Mouse (Mus musculus): Measurements from ENCODE around the gene Eif4g3. TPM values are rescaled to one million over a fixed set of nuclear protein-coding genes. Genes with fewer than 3 reads are reported as not detected.

Eif4g3 gene
- polyA plus RNA-seq, 1 experiment from 2014 or later, result 41.9 TPM

- 75% methylated on average over 4 of the region's 4 CpGs for whole genome bisulfite sequencing
- Histone ChIP-seq H3K27ac (replicated peaks) (no peak overlapping the region), H3K9me3 (no peaks in the 10 kb centered on the region), H3K4me1 (no peaks in the 10 kb centered on the region), H3K27me3 (replicated peaks; ENCODE audit: low read depth, poor library complexity, severe bottlenecking) (no peaks in the 10 kb centered on the region), H3K36me3 (replicated peaks) (peaks cover 72% of the 10 kb centered on the region), H3K4me3 (no peak overlapping the region)
- no peak for DNase-seq (ENCODE audit: low spot score)
These were observed 144.5 kb downstream of the Eif4g3 start for GRCm38 (mm10) chr4:138137336-138137735.

GRCm38 (mm10) chr4:138137804-138138203, 145.0 kb downstream of the Eif4g3 start:
- Histone ChIP-seq H3K27me3 (replicated peaks; ENCODE audit: low read depth, poor library complexity, severe bottlenecking) (no peaks in the 10 kb centered on the region), H3K9me3 (no peaks in the 10 kb centered on the region), H3K4me3 (no peak overlapping the region), H3K4me1 (no peaks in the 10 kb centered on the region), H3K36me3 (replicated peaks) (peaks cover 71% of the 10 kb centered on the region), H3K27ac (replicated peaks) (no peak overlapping the region)
- 93% methylated on average over 17 of the region's 17 CpGs for WGBS
- DNase-seq (ENCODE audit: low spot score), result no peak

DNA sequence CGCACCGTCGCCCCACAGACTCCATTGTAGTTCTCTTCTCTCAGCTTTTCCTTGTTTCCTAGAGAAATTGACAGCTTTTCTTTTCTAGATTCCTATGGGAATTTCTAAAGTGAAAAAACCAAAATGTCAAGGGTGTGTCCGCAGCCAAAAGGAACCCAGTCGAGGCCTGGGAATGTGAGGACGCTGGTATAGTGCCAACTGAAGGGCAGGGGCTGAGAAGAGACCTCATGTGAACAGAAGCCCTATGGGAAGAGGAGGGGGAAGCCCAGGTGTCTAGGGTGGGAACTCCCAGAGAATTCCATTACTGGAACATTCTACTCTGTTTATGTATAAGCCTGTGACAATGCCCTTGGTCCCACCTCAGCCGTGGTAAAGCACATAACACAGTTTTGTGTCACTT, 145.4 kb downstream of the Eif4g3 start:
- peaks cover 67% of the 10 kb centered on the region for H3K36me3 ChIP-seq (replicated peaks)
- H3K9me3 ChIP-seq, result no peaks in the 10 kb centered on the region
- DNase-seq (ENCODE audit: low spot score), result no peak
- no peak overlapping the region for H3K27ac ChIP-seq (replicated peaks)
- no peaks in the 10 kb centered on the region for H3K27me3 ChIP-seq (replicated peaks; ENCODE audit: low read depth, poor library complexity, severe bottlenecking)
- H3K4me1 ChIP-seq, result no peaks in the 10 kb centered on the region
- 94% methylated on average over 7 of the region's 7 CpGs for WGBS
- no peak overlapping the region for H3K4me3 ChIP-seq

DNA sequence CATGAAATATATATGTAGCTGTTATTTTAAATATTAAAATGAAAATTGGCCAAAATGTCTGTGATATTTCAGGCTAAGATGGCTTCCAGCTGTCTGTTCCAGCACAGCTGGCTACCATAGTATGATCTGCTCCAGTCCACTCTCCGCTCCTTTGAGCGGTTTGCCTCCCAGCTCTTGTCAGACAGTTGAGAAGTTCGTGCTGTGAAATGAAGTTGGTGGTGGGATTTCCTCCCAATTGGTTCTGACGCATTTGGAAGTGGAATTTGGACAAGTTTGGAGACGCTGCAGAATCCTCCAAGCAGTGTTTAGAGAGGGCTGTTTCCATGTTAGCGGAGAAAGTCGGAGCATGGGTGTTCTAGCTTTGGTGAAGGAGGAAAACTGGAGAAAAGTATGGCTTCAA, 148.5 kb downstream of the Eif4g3 start:
- DNase-seq (ENCODE audit: low spot score), result no peak
- whole genome bisulfite sequencing, result 92% methylated on average over 7 of the region's 7 CpGs
- peaks cover 61% of the 10 kb centered on the region for H3K36me3 ChIP-seq (replicated peaks)
- no peaks in the 10 kb centered on the region for H3K27me3 ChIP-seq (replicated peaks; ENCODE audit: low read depth, poor library complexity, severe bottlenecking)
- no peak overlapping the region for H3K27ac ChIP-seq (replicated peaks)
- H3K4me1 ChIP-seq, result no peaks in the 10 kb centered on the region
- H3K9me3 ChIP-seq, result no peaks in the 10 kb centered on the region
- no peak overlapping the region for H3K4me3 ChIP-seq

GRCm38 (mm10) chr4:138147176-138147575, 154.4 kb downstream of the Eif4g3 start:
- no peaks in the 10 kb centered on the region for H3K4me1 ChIP-seq
- H3K36me3 ChIP-seq (replicated peaks), result peaks cover 67% of the 10 kb centered on the region
- no peaks in the 10 kb centered on the region for H3K9me3 ChIP-seq
- no peak overlapping the region for H3K4me3 ChIP-seq
- DNase-seq (ENCODE audit: low spot score), result no peak
- H3K27ac ChIP-seq (replicated peaks), result no peak overlapping the region
- 94% methylated on average over 8 of the region's 8 CpGs for WGBS
- H3K27me3 ChIP-seq (replicated peaks; ENCODE audit: low read depth, poor library complexity, severe bottlenecking), result no peaks in the 10 kb centered on the region

GRCm38 (mm10) chr4:138149977-138150376, 157.2 kb downstream of the Eif4g3 start:
- Histone ChIP-seq H3K9me3 (no peaks in the 10 kb centered on the region), H3K4me1 (no peaks in the 10 kb centered on the region), H3K36me3 (replicated peaks) (peaks cover 78% of the 10 kb centered on the region), H3K27me3 (replicated peaks; ENCODE audit: low read depth, poor library complexity, severe bottlenecking) (no peaks in the 10 kb centered on the region), H3K4me3 (no peak overlapping the region), H3K27ac (replicated peaks) (no peak overlapping the region)
- 91% methylated on average over 4 of the region's 4 CpGs for WGBS
- DNase-seq (ENCODE audit: low spot score), result no peak

- H3K9me3 ChIP-seq, result no peaks in the 10 kb centered on the region
- H3K27ac ChIP-seq (replicated peaks), result no peak overlapping the region
- WGBS, result 93% methylated on average over 9 of the region's 9 CpGs
- no peak overlapping the region for H3K4me3 ChIP-seq
- DNase-seq (ENCODE audit: low spot score), result no peak
- peaks cover 77% of the 10 kb centered on the region for H3K36me3 ChIP-seq (replicated peaks)
- H3K27me3 ChIP-seq (replicated peaks; ENCODE audit: low read depth, poor library complexity, severe bottlenecking), result no peaks in the 10 kb centered on the region
- H3K4me1 ChIP-seq, result no peaks in the 10 kb centered on the region
These were observed 158.4 kb downstream of the Eif4g3 start for GRCm38 (mm10) chr4:138151226-138151625.

- no peaks in the 10 kb centered on the region for H3K9me3 ChIP-seq
- H3K36me3 ChIP-seq (replicated peaks), result peaks cover 92% of the 10 kb centered on the region
- WGBS, result 50% methylated on average over 3 of the region's 3 CpGs
- no peak overlapping the region for H3K4me3 ChIP-seq
- DNase-seq (ENCODE audit: low spot score), result peak; percentile 38
- H3K4me1 ChIP-seq, result no peaks in the 10 kb centered on the region
- H3K27ac ChIP-seq (replicated peaks), result no peak overlapping the region
- no peaks in the 10 kb centered on the region for H3K27me3 ChIP-seq (replicated peaks; ENCODE audit: low read depth, poor library complexity, severe bottlenecking)
These were observed 161.2 kb downstream of the Eif4g3 start for GRCm38 (mm10) chr4:138153980-138154379.

DNA sequence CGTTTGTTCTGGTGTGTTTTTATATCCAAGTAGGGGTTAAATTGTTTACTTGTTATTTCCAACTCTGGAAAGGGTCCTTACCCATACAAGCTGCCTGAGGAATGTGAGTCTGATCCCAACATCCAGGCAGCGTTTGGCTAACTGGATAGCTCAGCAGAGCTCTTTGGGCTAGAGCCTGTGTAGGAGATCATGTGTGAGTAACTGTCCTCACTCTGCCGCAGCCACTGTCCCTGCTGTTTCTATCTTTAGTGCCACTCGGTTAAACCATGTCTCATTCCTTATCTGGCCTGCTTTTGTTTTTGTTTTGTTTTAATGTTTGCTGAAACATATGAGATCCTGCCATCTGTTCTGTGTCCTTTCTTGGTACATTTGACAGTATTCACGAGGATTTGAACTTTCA, 168.1 kb downstream of the Eif4g3 start:
- no peaks in the 10 kb centered on the region for H3K4me1 ChIP-seq
- H3K27me3 ChIP-seq (replicated peaks; ENCODE audit: low read depth, poor library complexity, severe bottlenecking), result no peaks in the 10 kb centered on the region
- H3K36me3 ChIP-seq (replicated peaks), result peaks cover 98% of the 10 kb centered on the region
- no peak overlapping the region for H3K4me3 ChIP-seq
- no peaks in the 10 kb centered on the region for H3K9me3 ChIP-seq
- WGBS, result 82% methylated on average over 5 of the region's 5 CpGs
- DNase-seq (ENCODE audit: low spot score), result no peak
- H3K27ac ChIP-seq (replicated peaks), result no peak overlapping the region

- WGBS, result 86% methylated on average over 3 of the region's 3 CpGs
- no peaks in the 10 kb centered on the region for H3K4me1 ChIP-seq
- H3K36me3 ChIP-seq (replicated peaks), result peaks cover 98% of the 10 kb centered on the region
- no peaks in the 10 kb centered on the region for H3K27me3 ChIP-seq (replicated peaks; ENCODE audit: low read depth, poor library complexity, severe bottlenecking)
- no peak overlapping the region for H3K27ac ChIP-seq (replicated peaks)
- no peak for DNase-seq (ENCODE audit: low spot score)
- no peaks in the 10 kb centered on the region for H3K9me3 ChIP-seq
- H3K4me3 ChIP-seq, result no peak overlapping the region
These were observed 168.7 kb downstream of the Eif4g3 start for GRCm38 (mm10) chr4:138161550-138161949.

- peaks cover 98% of the 10 kb centered on the region for H3K36me3 ChIP-seq (replicated peaks)
- no peak for DNase-seq (ENCODE audit: low spot score)
- H3K27ac ChIP-seq (replicated peaks), result no peak overlapping the region
- H3K27me3 ChIP-seq (replicated peaks; ENCODE audit: low read depth, poor library complexity, severe bottlenecking), result no peaks in the 10 kb centered on the region
- H3K4me3 ChIP-seq, result no peak overlapping the region
- 69% methylated on average over 2 of the region's 2 CpGs for WGBS
- H3K9me3 ChIP-seq, result no peaks in the 10 kb centered on the region
- no peaks in the 10 kb centered on the region for H3K4me1 ChIP-seq
These were observed 171.0 kb downstream of the Eif4g3 start for GRCm38 (mm10) chr4:138163836-138164235.

DNA sequence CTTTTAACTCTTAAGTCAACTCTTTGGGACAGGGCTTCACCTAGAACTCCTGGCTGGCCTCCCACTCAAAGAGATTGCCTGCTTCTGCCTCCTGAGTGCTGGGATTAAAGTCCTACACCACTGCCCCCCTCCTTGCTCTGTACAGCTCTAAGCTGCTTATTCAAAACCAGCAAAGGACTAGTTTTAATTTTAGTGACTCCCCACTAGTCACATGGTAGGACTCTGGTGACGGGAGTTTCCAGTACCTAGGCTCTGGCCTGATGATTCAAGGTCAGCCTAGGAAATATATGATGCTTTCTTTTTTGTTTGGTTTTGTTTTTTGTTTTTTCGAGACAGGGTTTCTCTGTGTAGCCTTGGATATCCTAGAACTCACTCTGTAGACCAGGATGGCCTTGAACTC, 172.0 kb downstream of the Eif4g3 start:
- no peak overlapping the region for H3K27ac ChIP-seq (replicated peaks)
- H3K4me3 ChIP-seq, result no peak overlapping the region
- WGBS, result 93% methylated on average over 2 of the region's 2 CpGs
- H3K9me3 ChIP-seq, result no peaks in the 10 kb centered on the region
- H3K27me3 ChIP-seq (replicated peaks; ENCODE audit: low read depth, poor library complexity, severe bottlenecking), result no peaks in the 10 kb centered on the region
- H3K36me3 ChIP-seq (replicated peaks), result peaks cover 99% of the 10 kb centered on the region
- H3K4me1 ChIP-seq, result no peaks in the 10 kb centered on the region
- DNase-seq (ENCODE audit: low spot score), result no peak

DNA sequence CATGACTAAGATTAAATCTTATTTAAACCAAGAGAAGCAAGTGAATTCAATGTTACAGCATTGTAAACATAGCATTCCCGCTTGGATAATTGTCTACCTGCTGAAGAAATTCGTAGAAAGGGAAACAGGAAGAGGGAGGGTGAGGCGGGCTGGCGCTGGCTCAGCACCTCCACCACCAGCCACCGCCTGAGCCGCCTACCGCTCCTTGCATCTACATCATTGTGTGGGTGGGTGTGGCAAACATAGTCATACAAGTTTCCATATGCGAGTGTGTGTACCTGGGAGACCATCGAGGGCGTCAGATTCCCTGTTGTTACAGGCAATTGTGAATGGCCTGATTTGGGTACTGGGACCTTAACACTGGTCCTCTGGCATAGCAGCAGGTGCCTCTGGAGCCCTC, 173.7 kb downstream of the Eif4g3 start:
- no peak overlapping the region for H3K4me3 ChIP-seq
- H3K9me3 ChIP-seq, result no peaks in the 10 kb centered on the region
- H3K36me3 ChIP-seq (replicated peaks), result peaks cover 99% of the 10 kb centered on the region
- no peaks in the 10 kb centered on the region for H3K4me1 ChIP-seq
- no peak overlapping the region for H3K27ac ChIP-seq (replicated peaks)
- DNase-seq (ENCODE audit: low spot score), result no peak
- no peaks in the 10 kb centered on the region for H3K27me3 ChIP-seq (replicated peaks; ENCODE audit: low read depth, poor library complexity, severe bottlenecking)
- 95% methylated on average over 10 of the region's 10 CpGs for WGBS

DNA sequence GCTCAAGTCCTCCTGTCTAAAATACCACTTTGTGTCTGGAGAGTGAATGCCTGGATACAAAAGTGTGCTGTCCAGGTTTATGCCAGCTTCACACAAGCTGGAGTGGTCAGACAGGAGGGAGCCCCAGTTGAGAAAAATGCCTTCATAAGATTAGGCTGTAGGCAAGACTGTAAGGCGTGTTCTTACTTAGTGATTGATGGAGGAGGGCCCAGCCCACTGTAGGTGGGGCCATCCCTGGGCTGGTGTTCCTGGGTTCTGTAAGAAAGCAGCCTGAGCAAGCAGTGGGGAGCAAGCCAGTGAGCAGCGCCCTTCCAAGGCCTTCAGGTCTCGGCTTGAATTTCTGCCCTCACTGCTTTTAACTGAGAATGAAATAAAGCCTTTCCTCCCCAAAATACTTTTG, 175.3 kb downstream of the Eif4g3 start:
- no peak overlapping the region for H3K4me3 ChIP-seq
- H3K36me3 ChIP-seq (replicated peaks), result peaks cover 99% of the 10 kb centered on the region
- no peaks in the 10 kb centered on the region for H3K4me1 ChIP-seq
- H3K9me3 ChIP-seq, result no peaks in the 10 kb centered on the region
- WGBS, result 83% methylated on average over 3 of the region's 3 CpGs
- no peak for DNase-seq (ENCODE audit: low spot score)
- H3K27ac ChIP-seq (replicated peaks), result no peak overlapping the region
- H3K27me3 ChIP-seq (replicated peaks; ENCODE audit: low read depth, poor library complexity, severe bottlenecking), result no peaks in the 10 kb centered on the region

All from embryonic facial prominence, embryonic 10.5 days (tissue).